Mouse (Mus musculus) thymus, adult 2 months (tissue): Measurements from ENCODE around the gene Ift122. TPM values are rescaled to one million over a fixed set of nuclear protein-coding genes. Genes with fewer than 3 reads are reported as not detected.

Experiments
- DNase-seq: peaks from one replicate; pipeline ENCODE4 v3.0.0; 2021
- H3K27ac ChIP-seq: fragments of 200-500 bp; 2 replicates; pipeline ENCODE4 v1.5.1; 2012; ENCODE audit warnings: low read length, control low read depth; ENCODE audit not compliant: control insufficient read depth, insufficient read depth
- H3K27me3 ChIP-seq: fragments of 200-500 bp; 2 replicates; pipeline ENCODE4 v1.6.1; 2012; ENCODE audit warnings: mild to moderate bottlenecking, low read length, moderate library complexity, mixed read lengths; ENCODE audit not compliant: control insufficient read depth, insufficient read depth
- H3K36me3 ChIP-seq: fragments of 200-500 bp; 2 replicates; pipeline ENCODE4 v1.6.1; 2012; ENCODE audit warnings: mild to moderate bottlenecking, low read length, moderate library complexity; ENCODE audit not compliant: control insufficient read depth, insufficient read depth
- H3K4me1 ChIP-seq: fragments of 200-500 bp; replicated peaks from 2 replicates; pipeline ENCODE4 v1.6.1; 2012; ENCODE audit warnings: low read length; ENCODE audit not compliant: control insufficient read depth, insufficient read depth
- H3K4me3 ChIP-seq: fragments of 200-500 bp; 2 replicates; pipeline ENCODE4 v1.5.1; 2012; ENCODE audit warnings: mild to moderate bottlenecking, low read length, control low read depth, moderate library complexity; ENCODE audit not compliant: control insufficient read depth, insufficient read depth
- CTCF ChIP-seq: fragments of 200-500 bp; IDR thresholded peaks from 2 replicates; pipeline ENCODE4 v1.5.1; 2012; ENCODE audit warnings: mild to moderate bottlenecking, control low read depth, low read length, moderate library complexity, borderline replicate concordance; ENCODE audit not compliant: control insufficient read depth, poor library complexity, insufficient read depth; ENCODE audit errors: extremely low read depth
- POLR2A ChIP-seq: fragments of 200-500 bp; IDR thresholded peaks from 2 replicates; pipeline ENCODE4 v1.6.1; 2012; ENCODE audit warnings: mild to moderate bottlenecking, low read length, control low read depth, moderate library complexity; ENCODE audit not compliant: control insufficient read depth, poor library complexity, insufficient read depth; ENCODE audit errors: extremely low read depth
- WGBS: fragments of 180-500 bp; shearing (Covaris S2); methylation state at CpG from one replicate; pipeline ENCODE4 v1.1.7; 2018; 5-methylcytosine and 5-hydroxymethylcytosine counted together
- polyA plus RNA-seq: library from polyadenylated mRNA; depleted of rRNA; stranded (reverse); fragments of >200 nt; gene quantifications from 2 replicates; pipeline ENCODE4 v1.2.3, GENCODE M21; 2012

The Ift122 gene
- polyA plus RNA-seq, 1 experiment = 7.6 TPM

- 98% methylated on average over 5 of the region's 5 CpGs for WGBS
- Histone ChIP-seq H3K4me3 (no peak overlapping the region), H3K36me3 (peaks cover 42% of the 10 kb centered on the region), H3K27me3 (no peaks in the 10 kb centered on the region), H3K4me1 (peaks cover 39% of the 10 kb centered on the region), H3K27ac (no peak overlapping the region)
- TF ChIP-seq CTCF = no peak
- no peak for TF ChIP-seq POLR2A
- no peak for DNase-seq
These were observed 114.8 kb downstream of the Ift122 start for GRCm38 (mm10) chr6:115968086-115968485.

GRCm38 (mm10) chr6:115968700-115969099 is 115.4 kb downstream of the Ift122 start:
- DNase-seq = no peak
- 78% methylated on average over 6 of the region's 6 CpGs for WGBS
- Histone ChIP-seq H3K36me3 (peaks cover 36% of the 10 kb centered on the region), H3K4me1 (peaks cover 46% of the 10 kb centered on the region), H3K27ac (no peak overlapping the region), H3K4me3 (no peak overlapping the region), H3K27me3 (no peaks in the 10 kb centered on the region)
- no peak for TF ChIP-seq CTCF
- TF ChIP-seq POLR2A = no peak

- TF ChIP-seq CTCF (no peak), POLR2A (no peak)
- no peak for DNase-seq
- Histone ChIP-seq H3K4me3 (no peak overlapping the region), H3K4me1 (peaks cover 50% of the 10 kb centered on the region), H3K27me3 (no peaks in the 10 kb centered on the region), H3K36me3 (peaks cover 32% of the 10 kb centered on the region), H3K27ac (no peak overlapping the region)
- 74% methylated on average over 9 of the region's 9 CpGs for WGBS
These were observed 115.8 kb downstream of the Ift122 start for GRCm38 (mm10) chr6:115969103-115969502.

GRCm38 (mm10) chr6:115969952-115970351 is 116.7 kb downstream of the Ift122 start:
- Histone ChIP-seq H3K4me3 (no peak overlapping the region), H3K4me1 (peaks cover 53% of the 10 kb centered on the region), H3K27me3 (no peaks in the 10 kb centered on the region), H3K36me3 (peaks cover 32% of the 10 kb centered on the region), H3K27ac (peak overlapping the region; percentile 93)
- 40% methylated on average over 5 of the region's 6 CpGs for WGBS
- no peak for TF ChIP-seq CTCF
- TF ChIP-seq POLR2A = no peak
- DNase-seq = peak; percentile 49

- Histone ChIP-seq H3K27me3 (no peaks in the 10 kb centered on the region), H3K36me3 (peaks cover 37% of the 10 kb centered on the region), H3K4me1 (peaks cover 53% of the 10 kb centered on the region), H3K4me3 (0 out of 2 replicates have a peak overlapping the region, but pooled peaks have one; percentile 3), H3K27ac (peak overlapping the region; percentile 93)
- DNase-seq = peak; percentile 72
- no peak for TF ChIP-seq CTCF
- TF ChIP-seq POLR2A = peak; percentile 52; the same call in 1 of the 2 replicates
- 70% methylated on average over 13 of the region's 13 CpGs for WGBS
These were observed 118.2 kb downstream of the Ift122 start for GRCm38 (mm10) chr6:115971273-115972060.

- peak overlapping the region; percentile 93 for H3K27ac ChIP-seq
- peak; percentile 23 for DNase-seq
- TF ChIP-seq POLR2A (no peak), CTCF (no peak)
- peaks cover 37% of the 10 kb centered on the region for H3K36me3 ChIP-seq
- H3K4me1 ChIP-seq = peaks cover 53% of the 10 kb centered on the region
- no peak overlapping the region for H3K4me3 ChIP-seq
- no peaks in the 10 kb centered on the region for H3K27me3 ChIP-seq
- WGBS = 81% methylated on average over 7 of the region's 7 CpGs
These were observed 119.0 kb downstream of the Ift122 start for GRCm38 (mm10) chr6:115972083-115972764.
